Mouse (Mus musculus): ENCODE measurements around the gene Avpi1. TPM values are rescaled to one million over a fixed set of nuclear protein-coding genes. Genes with fewer than 3 reads are reported as not detected.
"Not testable (repeated sequence)": the region's sequence is repeated elsewhere in the genome, so short reads cannot be mapped to it uniquely, and the experiment has no call there.

Gene Avpi1
- polyA plus RNA-seq, 1 experiment from 2014 or later = 12.9 TPM

- no peaks in the 10 kb centered on the region for H3K27me3 ChIP-seq (ENCODE audit: control insufficient read depth, insufficient read depth, low read length)
- no peak overlapping the region for H3K9ac ChIP-seq (ENCODE audit: low read length)
- H3K4me3 ChIP-seq (ENCODE audit: low read depth, low read length) = no peak overlapping the region
- ATAC-seq (ENCODE audit: low FRiP score) (no peak), DNase-seq (ENCODE audit: low spot score, missing footprints) (no peak)
- 94% methylated on average over 3 of the region's 3 CpGs for WGBS
- H3K36me3 ChIP-seq (ENCODE audit: control insufficient read depth, insufficient read depth, low read length) = peaks cover 2% of the 10 kb centered on the region; the same call in 1 of the 2 replicates
- H3K4me1 ChIP-seq (ENCODE audit: control insufficient read depth, insufficient read depth, low read length) = no peaks in the 10 kb centered on the region
- H3K9me3 ChIP-seq (ENCODE audit: control insufficient read depth, low read length) = no peaks in the 10 kb centered on the region
- H3K4me2 ChIP-seq = no peak overlapping the region
- no peak overlapping the region for H3K27ac ChIP-seq (ENCODE audit: low read depth, low read length)
These were observed 29.5 kb downstream of the Avpi1 start for GRCm38 (mm10) chr19:42099406-42099805.

DNA sequence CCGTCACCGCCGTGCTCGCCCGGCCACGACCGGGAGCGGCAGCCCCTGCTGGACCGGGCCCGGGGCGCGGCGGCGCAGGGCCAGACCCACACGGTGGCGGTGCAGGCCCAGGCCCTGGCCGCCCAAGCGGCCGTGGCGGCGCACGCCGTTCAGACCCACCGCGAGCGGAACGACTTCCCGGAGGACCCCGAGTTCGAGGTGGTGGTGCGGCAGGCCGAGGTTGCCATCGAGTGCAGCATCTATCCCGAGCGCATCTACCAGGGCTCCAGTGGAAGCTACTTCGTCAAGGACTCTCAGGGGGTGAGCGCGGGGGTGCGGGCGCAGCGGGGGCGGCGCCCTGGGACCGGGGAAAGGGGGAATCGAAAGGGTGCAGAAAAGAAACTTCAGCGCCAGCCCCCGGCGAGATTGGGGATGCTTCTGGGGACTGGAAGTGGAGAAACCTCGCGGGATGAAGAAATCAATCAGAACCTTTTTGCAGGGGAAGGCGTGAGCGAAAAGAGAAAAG, 38.2 kb downstream of the Avpi1 start:
- Histone ChIP-seq H3K36me3 (ENCODE audit: control insufficient read depth, insufficient read depth, low read length) (no peaks in the 10 kb centered on the region), H3K4me3 (ENCODE audit: low read depth, low read length) (peak overlapping the region; percentile 94), H3K27ac (ENCODE audit: low read depth, low read length) (peak overlapping the region; percentile 78), H3K4me1 (ENCODE audit: control insufficient read depth, insufficient read depth, low read length) (peaks cover 11% of the 10 kb centered on the region), H3K9me3 (ENCODE audit: control insufficient read depth, low read length) (no peaks in the 10 kb centered on the region), H3K4me2 (peak overlapping the region; percentile 78), H3K9ac (ENCODE audit: low read length) (peak overlapping the region; percentile 88), H3K27me3 (ENCODE audit: control insufficient read depth, insufficient read depth, low read length) (no peaks in the 10 kb centered on the region)
- ATAC-seq (ENCODE audit: low FRiP score) = peak; percentile 76
- WGBS = 1% methylated on average over 45 of the region's 52 CpGs
- peak; percentile 95 for DNase-seq (ENCODE audit: low spot score, missing footprints)

DNA sequence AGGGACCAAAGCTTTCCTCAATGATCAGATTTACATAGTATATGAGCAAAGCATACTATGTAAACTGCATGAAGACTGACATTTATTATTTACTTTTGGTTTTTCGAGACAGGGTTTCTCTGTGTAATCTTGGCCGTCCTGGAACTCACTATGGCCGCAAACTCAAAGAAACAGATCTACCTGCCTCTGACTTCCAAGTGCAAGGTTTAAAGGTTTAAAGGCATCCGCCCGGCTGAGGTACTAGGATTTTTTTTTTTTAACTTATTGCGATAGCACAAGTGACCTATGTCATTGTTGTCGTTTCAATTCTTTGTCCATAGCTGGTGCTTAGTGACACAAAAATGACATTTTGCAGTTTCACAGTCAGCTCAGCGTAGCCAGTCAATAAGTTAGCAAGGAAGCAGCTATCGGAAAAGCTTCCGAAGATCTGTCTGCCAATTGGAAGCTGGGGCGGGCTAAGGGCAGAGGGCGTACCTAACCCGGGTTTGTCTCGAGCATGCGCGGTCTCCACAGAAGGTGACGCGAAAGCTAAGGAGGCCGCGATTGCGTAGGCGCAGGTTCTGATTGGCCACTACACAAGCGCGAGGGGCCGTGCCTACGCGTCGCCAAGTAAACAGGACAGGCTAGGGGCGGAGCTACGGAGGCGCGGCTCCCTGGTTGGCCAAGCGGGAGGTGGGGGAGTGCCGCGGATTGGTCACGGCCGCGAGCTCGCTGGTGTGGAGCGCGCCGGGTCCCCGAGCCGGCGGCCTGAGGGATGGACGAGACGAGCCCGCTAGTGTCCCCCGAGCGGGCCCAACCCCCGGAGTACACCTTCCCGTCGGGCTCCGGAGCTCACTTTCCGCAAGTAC, 38.9 kb downstream of the Avpi1 start, which contains the start of gene Pi4k2a:
Pi4k2a (plus strand) TSS at position 723 of the 848 bp plus-strand sequence.
- 1% methylated on average over 55 of the region's 55 CpGs for WGBS
- H3K27me3 ChIP-seq (ENCODE audit: control insufficient read depth, insufficient read depth, low read length) = no peaks in the 10 kb centered on the region
- peaks cover 13% of the 10 kb centered on the region for H3K4me1 ChIP-seq (ENCODE audit: control insufficient read depth, insufficient read depth, low read length)
- peak within 1 kb of the TSS; percentile 94 for H3K4me3 ChIP-seq (ENCODE audit: low read depth, low read length)
- peak; percentile 99 for DNase-seq (ENCODE audit: low spot score, missing footprints)
- H3K9me3 ChIP-seq (ENCODE audit: control insufficient read depth, low read length) = no peaks in the 10 kb centered on the region
- H3K36me3 ChIP-seq (ENCODE audit: control insufficient read depth, insufficient read depth, low read length) = no peaks in the 10 kb centered on the region
- H3K4me2 ChIP-seq = peak within 1 kb of the TSS; percentile 78
- peak within 1 kb of the TSS; percentile 88 for H3K9ac ChIP-seq (ENCODE audit: low read length)
- H3K27ac ChIP-seq (ENCODE audit: low read depth, low read length) = peak within 1 kb of the TSS; percentile 78
- peak; percentile 98 for ATAC-seq (ENCODE audit: low FRiP score)

DNA sequence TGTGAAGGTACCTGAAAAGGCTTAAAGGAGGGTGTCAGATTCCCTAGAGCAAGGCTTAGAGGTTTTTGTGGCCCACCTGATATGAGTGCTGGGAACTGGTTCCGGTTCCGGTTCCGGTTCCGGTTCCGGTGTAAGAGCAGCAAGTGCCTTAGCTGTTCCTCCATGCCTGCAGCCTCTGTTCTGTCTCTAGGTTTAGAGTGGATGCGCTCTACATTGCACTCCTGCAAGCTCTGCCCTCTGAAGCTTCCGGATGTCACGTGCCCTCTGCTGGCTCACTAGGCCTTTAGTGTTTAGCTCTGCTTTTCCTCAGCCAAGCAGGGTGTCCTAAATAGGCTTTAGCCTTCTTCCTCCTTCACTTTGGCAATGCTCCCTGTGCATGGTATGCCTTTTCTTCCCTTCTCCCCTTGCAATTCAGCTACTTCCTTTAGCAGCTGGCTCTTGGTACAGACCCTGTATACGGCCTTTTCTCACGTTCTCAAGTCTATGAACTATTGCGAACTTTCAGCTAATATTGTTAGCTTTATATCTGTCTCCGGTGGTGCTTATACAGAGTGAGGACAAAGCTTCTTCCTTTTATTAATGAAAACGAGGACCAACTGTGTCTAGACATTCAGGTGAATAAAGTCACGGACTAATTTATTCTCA, 39.6 kb downstream of the Avpi1 start:
- Histone ChIP-seq H3K36me3 (ENCODE audit: control insufficient read depth, insufficient read depth, low read length) (no peaks in the 10 kb centered on the region), H3K4me1 (ENCODE audit: control insufficient read depth, insufficient read depth, low read length) (peaks cover 13% of the 10 kb centered on the region), H3K9ac (ENCODE audit: low read length) (no peak overlapping the region), H3K27ac (ENCODE audit: low read depth, low read length) (peak overlapping the region; percentile 1; the same call in 1 of the 2 replicates), H3K4me2 (peak overlapping the region; percentile 64), H3K4me3 (ENCODE audit: low read depth, low read length) (peak overlapping the region; percentile 94), H3K9me3 (ENCODE audit: control insufficient read depth, low read length) (no peaks in the 10 kb centered on the region), H3K27me3 (ENCODE audit: control insufficient read depth, insufficient read depth, low read length) (no peaks in the 10 kb centered on the region)
- 21% methylated on average over 14 of the region's 14 CpGs for WGBS
- peak; percentile 94 for DNase-seq (ENCODE audit: low spot score, missing footprints)
- no peak for ATAC-seq (ENCODE audit: low FRiP score)

GRCm38 (mm10) chr19:42086166-42086565, 42.7 kb downstream of the Avpi1 start, which contains the start of gene Morn4:
TSS of gene Morn4 (minus strand) at chr19:42086357.
- Histone ChIP-seq H3K4me1 (ENCODE audit: control insufficient read depth, insufficient read depth, low read length) (peaks cover 8% of the 10 kb centered on the region; the same call in 1 of the 2 replicates), H3K9me3 (ENCODE audit: control insufficient read depth, low read length) (no peaks in the 10 kb centered on the region), H3K27ac (ENCODE audit: low read depth, low read length) (peak within 1 kb of the TSS; percentile 45), H3K36me3 (ENCODE audit: control insufficient read depth, insufficient read depth, low read length) (no peaks in the 10 kb centered on the region), H3K27me3 (ENCODE audit: control insufficient read depth, insufficient read depth, low read length) (no peaks in the 10 kb centered on the region), H3K4me3 (ENCODE audit: low read depth, low read length) (peak within 1 kb of the TSS; percentile 74), H3K4me2 (peak within 1 kb of the TSS; percentile 90), H3K9ac (ENCODE audit: low read length) (peak within 1 kb of the TSS; percentile 85)
- DNase-seq (ENCODE audit: low spot score, missing footprints) = peak; percentile 99
- WGBS = under 1% methylated on average over 21 of the region's 21 CpGs
- peak; percentile 89 for ATAC-seq (ENCODE audit: low FRiP score)

GRCm38 (mm10) chr19:42085690-42086089, 43.2 kb downstream of the Avpi1 start:
- 5% methylated on average over 10 of the region's 10 CpGs for WGBS
- peak; percentile 86 for DNase-seq (ENCODE audit: low spot score, missing footprints)

DNA sequence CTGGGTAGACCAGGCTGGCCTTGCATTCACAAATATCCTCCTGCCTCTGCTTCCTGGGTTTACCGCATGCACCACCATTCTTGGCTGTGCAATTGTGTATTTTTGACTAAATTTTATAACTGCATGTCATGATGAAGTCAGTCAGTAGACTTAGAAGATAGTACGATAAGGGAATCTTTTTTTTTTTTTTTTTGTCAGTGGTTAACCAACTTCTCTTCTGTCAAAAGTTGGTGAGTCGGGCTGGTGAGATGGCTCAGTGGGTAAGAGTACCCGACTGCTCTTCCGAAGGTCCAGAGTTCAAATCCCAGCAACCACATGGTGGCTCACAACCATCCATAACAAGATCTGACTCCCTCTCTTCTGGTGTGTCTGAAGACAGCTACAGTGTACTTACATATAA, 47.2 kb downstream of the Avpi1 start:
- not testable (repeated sequence) for H3K27me3 ChIP-seq (ENCODE audit: control insufficient read depth, insufficient read depth, low read length); H3K4me2 ChIP-seq; H3K36me3 ChIP-seq (ENCODE audit: control insufficient read depth, insufficient read depth, low read length); H3K9me3 ChIP-seq (ENCODE audit: control insufficient read depth, low read length); H3K27ac ChIP-seq (ENCODE audit: low read depth, low read length); H3K4me1 ChIP-seq (ENCODE audit: control insufficient read depth, insufficient read depth, low read length); ATAC-seq (ENCODE audit: low FRiP score); H3K4me3 ChIP-seq (ENCODE audit: low read depth, low read length); H3K9ac ChIP-seq (ENCODE audit: low read length); DNase-seq (ENCODE audit: low spot score, missing footprints)
- WGBS = 92% methylated on average over 5 of the region's 5 CpGs

More at GRCm38 (mm10) chr19:42085690-42086089, 43.2 kb downstream of the Avpi1 start:
- no peaks in the 10 kb centered on the region for H3K9me3 ChIP-seq (ENCODE audit: control insufficient read depth, low read length)
- peak overlapping the region; percentile 74 for H3K4me3 ChIP-seq (ENCODE audit: low read depth, low read length)
- no peak for ATAC-seq (ENCODE audit: low FRiP score)
- peak overlapping the region; percentile 90 for H3K4me2 ChIP-seq
- no peaks in the 10 kb centered on the region for H3K27me3 ChIP-seq (ENCODE audit: control insufficient read depth, insufficient read depth, low read length)
- no peaks in the 10 kb centered on the region for H3K36me3 ChIP-seq (ENCODE audit: control insufficient read depth, insufficient read depth, low read length)
- peak overlapping the region; percentile 85 for H3K9ac ChIP-seq (ENCODE audit: low read length)
- H3K4me1 ChIP-seq (ENCODE audit: control insufficient read depth, insufficient read depth, low read length) = peaks cover 7% of the 10 kb centered on the region; the same call in 1 of the 2 replicates
- H3K27ac ChIP-seq (ENCODE audit: low read depth, low read length) = peak overlapping the region; percentile 45; the same call in 1 of the 2 replicates

DNA sequence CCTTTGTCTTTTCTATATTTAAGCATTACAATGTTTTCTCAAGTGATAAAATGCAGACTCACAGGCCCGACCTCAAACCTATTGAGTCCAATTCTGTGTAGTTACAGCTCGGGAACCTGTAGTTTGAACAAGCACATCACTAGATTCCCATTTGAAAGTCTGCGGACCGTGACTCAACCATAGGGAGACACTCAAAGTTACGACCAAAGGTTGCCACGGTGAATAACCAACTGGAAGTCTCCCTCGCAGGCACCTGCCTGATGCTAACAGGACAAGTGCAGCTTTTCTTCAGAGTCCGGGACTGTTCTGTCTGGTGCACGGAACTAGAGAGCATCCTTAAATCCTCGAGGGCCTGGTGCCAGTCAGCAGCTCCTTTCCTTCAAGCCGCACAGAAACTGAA, 48.4 kb downstream of the Avpi1 start:
- DNase-seq (ENCODE audit: low spot score, missing footprints) (no peak), ATAC-seq (ENCODE audit: low FRiP score) (no peak)
- H3K9me3 ChIP-seq (ENCODE audit: control insufficient read depth, low read length) = no peaks in the 10 kb centered on the region
- H3K4me1 ChIP-seq (ENCODE audit: control insufficient read depth, insufficient read depth, low read length) = peaks cover 1% of the 10 kb centered on the region; the same call in 1 of the 2 replicates
- peaks cover 6% of the 10 kb centered on the region; the same call in 1 of the 2 replicates for H3K36me3 ChIP-seq (ENCODE audit: control insufficient read depth, insufficient read depth, low read length)
- H3K9ac ChIP-seq (ENCODE audit: low read length) = no peak overlapping the region
- H3K4me2 ChIP-seq = no peak overlapping the region
- H3K27me3 ChIP-seq (ENCODE audit: control insufficient read depth, insufficient read depth, low read length) = no peaks in the 10 kb centered on the region
- H3K27ac ChIP-seq (ENCODE audit: low read depth, low read length) = no peak overlapping the region
- WGBS = 80% methylated on average over 11 of the region's 11 CpGs
- no peak overlapping the region for H3K4me3 ChIP-seq (ENCODE audit: low read depth, low read length)
